Mouse (Mus musculus): Measurements from ENCODE around the gene Nphp4. TPM values are rescaled to one million over a fixed set of nuclear protein-coding genes. Genes with fewer than 3 reads are reported as not detected.
"Not testable (repeated sequence)": the region's sequence is repeated elsewhere in the genome, so short reads cannot be mapped to it uniquely, and the experiment has no call there.

Nphp4 gene
- total and polyA plus RNA-seq, 3 experiments: 0.57 to 1.3 (median 0.70) TPM

GRCm38 (mm10) chr4:152553582-152554285, 77.2 kb downstream of the Nphp4 start:
- DNase-seq: no peak
- TF ChIP-seq EP300 (IDR thresholded peaks at IDR 0.05; ENCODE audit: insufficient read depth, low read depth, low read length): no peak
- no peak for TF ChIP-seq POLR2A (IDR thresholded peaks at IDR 0.05; ENCODE audit: insufficient read depth, low read depth, low read length)
- no peak for TF ChIP-seq CTCF (IDR thresholded peaks at IDR 0.05)
- Histone ChIP-seq H3K4me3 (no peak overlapping the region), H3K9ac (ENCODE audit: low read depth, low read length) (no peak overlapping the region), H3K36me3 (ENCODE audit: control insufficient read depth, insufficient read depth, low read length) (no peaks in the 10 kb centered on the region), H3K27ac (no peak overlapping the region), H3K79me2 (replicated peaks; ENCODE audit: control insufficient read depth, insufficient read depth, low read length) (no peaks in the 10 kb centered on the region), H3K27me3 (ENCODE audit: control insufficient read depth, insufficient read depth, low read length) (no peaks in the 10 kb centered on the region), H3K4me1 (ENCODE audit: control insufficient read depth, insufficient read depth, low read length) (no peaks in the 10 kb centered on the region)
- intact Hi-C loops (cut with DNase I): no loop called here
- WGBS: 91% methylated on average over 8 of the region's 8 CpGs

GRCm38 (mm10) chr4:152554421-152554820, 77.9 kb downstream of the Nphp4 start:
- Histone ChIP-seq H3K27ac (no peak overlapping the region), H3K4me1 (ENCODE audit: control insufficient read depth, insufficient read depth, low read length) (no peaks in the 10 kb centered on the region), H3K36me3 (ENCODE audit: control insufficient read depth, insufficient read depth, low read length) (no peaks in the 10 kb centered on the region), H3K79me2 (replicated peaks; ENCODE audit: control insufficient read depth, insufficient read depth, low read length) (no peaks in the 10 kb centered on the region), H3K9ac (ENCODE audit: low read depth, low read length) (no peak overlapping the region), H3K4me3 (no peak overlapping the region), H3K27me3 (ENCODE audit: control insufficient read depth, insufficient read depth, low read length) (no peaks in the 10 kb centered on the region)
- peak; percentile 53 to 63 for DNase-seq
- TF ChIP-seq CTCF (IDR thresholded peaks at IDR 0.05): no peak
- TF ChIP-seq EP300 (IDR thresholded peaks at IDR 0.05; ENCODE audit: insufficient read depth, low read depth, low read length): no peak
- no peak for TF ChIP-seq POLR2A (IDR thresholded peaks at IDR 0.05; ENCODE audit: insufficient read depth, low read depth, low read length)
- WGBS: 49% methylated on average over 18 of the region's 18 CpGs
- intact Hi-C loops (cut with DNase I): no loop called here

GRCm38 (mm10) chr4:152555806-152556205, 79.3 kb downstream of the Nphp4 start:
- H3K4me3 ChIP-seq; H3K79me2 ChIP-seq (replicated peaks; ENCODE audit: control insufficient read depth, insufficient read depth, low read length); H3K9ac ChIP-seq (ENCODE audit: low read depth, low read length); intact Hi-C loops (cut with DNase I); H3K27ac ChIP-seq; DNase-seq; H3K36me3 ChIP-seq (ENCODE audit: control insufficient read depth, insufficient read depth, low read length); H3K4me1 ChIP-seq (ENCODE audit: control insufficient read depth, insufficient read depth, low read length); H3K27me3 ChIP-seq (ENCODE audit: control insufficient read depth, insufficient read depth, low read length): not testable (repeated sequence)
- 63% methylated on average over 3 of the region's 3 CpGs for WGBS

GRCm38 (mm10) chr4:152558246-152558645, 81.7 kb downstream of the Nphp4 start:
- Histone ChIP-seq H3K9ac (ENCODE audit: low read depth, low read length) (no peak overlapping the region), H3K36me3 (ENCODE audit: control insufficient read depth, insufficient read depth, low read length) (no peaks in the 10 kb centered on the region), H3K4me3 (no peak overlapping the region), H3K27me3 (ENCODE audit: control insufficient read depth, insufficient read depth, low read length) (no peaks in the 10 kb centered on the region), H3K79me2 (replicated peaks; ENCODE audit: control insufficient read depth, insufficient read depth, low read length) (no peaks in the 10 kb centered on the region), H3K27ac (no peak overlapping the region), H3K4me1 (ENCODE audit: control insufficient read depth, insufficient read depth, low read length) (no peaks in the 10 kb centered on the region)
- TF ChIP-seq POLR2A (IDR thresholded peaks at IDR 0.05; ENCODE audit: insufficient read depth, low read depth, low read length) (no peak), CTCF (IDR thresholded peaks at IDR 0.05) (no peak), EP300 (IDR thresholded peaks at IDR 0.05; ENCODE audit: insufficient read depth, low read depth, low read length) (no peak)
- 30% methylated on average over 17 of the region's 17 CpGs for WGBS
- intact Hi-C loops (cut with DNase I): no loop called here
- peak in 1 of 2 experiments; percentile 9 for DNase-seq

GRCm38 (mm10) chr4:152568006-152568405, 91.5 kb downstream of the Nphp4 start:
- Histone ChIP-seq H3K9ac (ENCODE audit: low read depth, low read length) (no peak overlapping the region), H3K79me2 (replicated peaks; ENCODE audit: control insufficient read depth, insufficient read depth, low read length) (no peaks in the 10 kb centered on the region), H3K36me3 (ENCODE audit: control insufficient read depth, insufficient read depth, low read length) (no peaks in the 10 kb centered on the region), H3K27me3 (ENCODE audit: control insufficient read depth, insufficient read depth, low read length) (no peaks in the 10 kb centered on the region), H3K4me3 (no peak overlapping the region), H3K27ac (no peak overlapping the region), H3K4me1 (ENCODE audit: control insufficient read depth, insufficient read depth, low read length) (no peaks in the 10 kb centered on the region)
- no peak for DNase-seq
- intact Hi-C loops (cut with DNase I): no loop called here
- 49% methylated on average over 4 of the region's 4 CpGs for whole genome bisulfite sequencing
- TF ChIP-seq CTCF (IDR thresholded peaks at IDR 0.05) (no peak), POLR2A (IDR thresholded peaks at IDR 0.05; ENCODE audit: insufficient read depth, low read depth, low read length) (no peak), EP300 (IDR thresholded peaks at IDR 0.05; ENCODE audit: insufficient read depth, low read depth, low read length) (no peak)

- WGBS: 35% methylated on average over 23 of the region's 23 CpGs
- no peak overlapping the region for H3K9ac ChIP-seq (ENCODE audit: low read depth, low read length)
- no peaks in the 10 kb centered on the region for H3K27me3 ChIP-seq (ENCODE audit: control insufficient read depth, insufficient read depth, low read length)
- H3K79me2 ChIP-seq (replicated peaks; ENCODE audit: control insufficient read depth, insufficient read depth, low read length): no peaks in the 10 kb centered on the region
- H3K27ac ChIP-seq: no peak overlapping the region
- H3K4me1 ChIP-seq (ENCODE audit: control insufficient read depth, insufficient read depth, low read length): no peaks in the 10 kb centered on the region
- intact Hi-C loops (cut with DNase I): no loop called here
- DNase-seq: no peak
- H3K4me3 ChIP-seq: no peak overlapping the region
- TF ChIP-seq CTCF (IDR thresholded peaks at IDR 0.05) (no peak), POLR2A (IDR thresholded peaks at IDR 0.05; ENCODE audit: insufficient read depth, low read depth, low read length) (no peak), EP300 (IDR thresholded peaks at IDR 0.05; ENCODE audit: insufficient read depth, low read depth, low read length) (no peak)
- H3K36me3 ChIP-seq (ENCODE audit: control insufficient read depth, insufficient read depth, low read length): no peaks in the 10 kb centered on the region
Measured at GRCm38 (mm10) chr4:152568662-152569395, 92.3 kb downstream of the Nphp4 start.

All from heart, adult 2 months (tissue).